Mouse (Mus musculus) ES-E14 (cell line): ENCODE measurements at regions not wholly inside any gene's neighbourhood (a gene's known extent, or its start where the extent isn't known, plus 50 kb on each side); places are given as distances from the start of the nearest gene placed in this dataset.

Experiments used
- DNase-seq: peaks from one replicate; pipeline ENCODE4 v3.0.0-alpha.2; 2013; ENCODE audit warnings: low read depth, low spot score
- H3K27ac ChIP-seq: 2 replicates; pipeline ENCODE4 v1.5.1; 2012; ENCODE audit warnings: low read depth, mild to moderate bottlenecking, low read length, moderate library complexity, mixed read lengths; ENCODE audit not compliant: poor library complexity, insufficient read depth, severe bottlenecking
- H3K36me3 ChIP-seq: 2 replicates; pipeline ENCODE4 v1.6.1; 2012; ENCODE audit warnings: mild to moderate bottlenecking, low read length, moderate library complexity, mixed read lengths; ENCODE audit not compliant: control insufficient read depth, poor library complexity, insufficient read depth, severe bottlenecking
- H3K4me1 ChIP-seq, 2 experiments: fragments of 150-350 bp in 1 of 2; sonication (generic) in 1 of 2; 2 replicates each; pipeline ENCODE4 v1.6.1; 2012; ENCODE audit warnings: low read length in 2 of 2, mild to moderate bottlenecking in 1 of 2, mixed read lengths in 1 of 2; ENCODE audit not compliant: control insufficient read depth in 2 of 2, insufficient read depth in 2 of 2, poor library complexity in 1 of 2
- H3K4me3 ChIP-seq, 2 experiments: fragments of 150-350 bp in 1 of 2; sonication (generic) in 1 of 2; 2 replicates each; pipeline ENCODE4 v1.5.1; 2012; ENCODE audit warnings: low read length in 2 of 2, low read depth in 1 of 2, mild to moderate bottlenecking in 1 of 2, mixed read lengths in 1 of 2; ENCODE audit not compliant: insufficient read depth in 1 of 2, poor library complexity in 1 of 2, severe bottlenecking in 1 of 2
- H3K9ac ChIP-seq: 2 replicates; pipeline ENCODE4 v1.6.1; 2012; ENCODE audit warnings: low read depth, mild to moderate bottlenecking, low read length, mixed read lengths; ENCODE audit not compliant: poor library complexity, insufficient read depth, severe bottlenecking
- H3K9me3 ChIP-seq: fragments of 150-350 bp; sonication (generic); 2 replicates; pipeline ENCODE4 v1.6.1; 2012; ENCODE audit warnings: low read depth, mild to moderate bottlenecking, low read length; ENCODE audit not compliant: control insufficient read depth, insufficient read depth
- CHD2 ChIP-seq: IDR thresholded peaks from 2 replicates; pipeline ENCODE4 v1.6.1; 2014; ENCODE audit warnings: mild to moderate bottlenecking, low read depth, low read length, inconsistent platforms
- HCFC1 ChIP-seq: IDR thresholded peaks from 2 replicates; pipeline ENCODE4 v1.6.1; 2012; ENCODE audit warnings: low read length, inconsistent platforms, borderline replicate concordance; ENCODE audit not compliant: insufficient read depth
- MAFK ChIP-seq: IDR thresholded peaks from 2 replicates; pipeline ENCODE4 v1.6.1; 2014; ENCODE audit warnings: mild to moderate bottlenecking, low read depth, low read length, inconsistent platforms; ENCODE audit not compliant: insufficient read depth
- ZC3H11A ChIP-seq: IDR thresholded peaks from 2 replicates; pipeline ENCODE4 v1.6.1; 2012; ENCODE audit warnings: low read depth, mild to moderate bottlenecking, inconsistent platforms, low read length, borderline replicate concordance
- ZNF384 ChIP-seq: IDR thresholded peaks from 2 replicates; pipeline ENCODE4 v1.6.1; 2012; ENCODE audit warnings: low read depth, low read length, inconsistent platforms
- in situ Hi-C, 2 experiments: fragments of 600-800 bp; cut with MboI; formaldehyde crosslinking; loops; one replicate each; pipeline ENCODE4 v1.15.1; 2025; ENCODE audit warnings: low sequenced_read_pairs in 2 of 2, inconsistent platforms in 1 of 2; ENCODE audit not compliant: unreplicated experiment in 2 of 2

- DNase-seq: no peak
- Histone ChIP-seq H3K4me1 (0 out of 4 replicates have a peak, but pooled peaks cover 0 to 1% of the 10 kb centered on the region in 2 experiments), H3K9ac (no peak overlapping the region), H3K9me3 (no peaks in the 10 kb centered on the region), H3K4me3 (no peak overlapping the region), H3K36me3 (no peaks in the 10 kb centered on the region), H3K27ac (no peak overlapping the region)
- peak; percentile 87 for TF ChIP-seq MAFK
- TF ChIP-seq HCFC1: no peak
- TF ChIP-seq ZNF384: no peak
- no peak for TF ChIP-seq ZC3H11A
- no peak for TF ChIP-seq CHD2
- in situ Hi-C loops: no loop called here
Measured at GRCm38 (mm10) chr17:80808069-80808468, 79.8 kb upstream of the Map4k3 start.

DNA sequence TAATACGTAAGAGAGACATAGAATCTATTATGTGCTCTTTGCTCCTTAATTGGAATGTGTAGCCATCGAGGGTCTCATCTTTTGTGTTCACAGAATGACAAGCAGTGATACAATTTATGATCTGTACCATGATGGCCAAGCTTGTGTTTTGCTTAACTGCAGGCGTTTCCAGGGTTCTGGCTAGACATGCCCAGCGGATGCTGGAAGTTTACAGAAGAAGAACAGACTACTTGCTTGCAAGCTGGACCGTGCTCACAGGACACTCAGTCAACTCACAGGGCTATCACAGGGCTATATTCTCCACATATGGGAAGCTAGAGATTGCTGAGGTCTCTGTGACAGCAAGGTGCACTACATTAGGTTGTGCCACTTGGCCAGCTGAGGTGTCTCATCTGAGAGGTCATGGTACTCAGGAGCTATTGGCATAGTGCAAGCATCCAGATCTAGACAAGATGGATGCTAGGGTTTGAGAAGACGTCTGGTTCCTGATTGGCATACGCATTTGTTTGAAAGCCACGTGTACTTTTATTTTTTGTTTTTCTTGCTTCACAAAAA is 75.2 kb upstream of the Map4k3 start:
- Histone ChIP-seq H3K36me3 (no peaks in the 10 kb centered on the region), H3K27ac (no peak overlapping the region), H3K4me1 (peaks cover 1 to 21% of the 10 kb centered on the region in 2 experiments), H3K9me3 (no peaks in the 10 kb centered on the region), H3K9ac (no peak overlapping the region), H3K4me3 (no peak overlapping the region)
- no peak for DNase-seq
- TF ChIP-seq MAFK: no peak
- TF ChIP-seq ZNF384: no peak
- no peak for TF ChIP-seq HCFC1
- TF ChIP-seq CHD2: no peak
- no peak for TF ChIP-seq ZC3H11A
- in situ Hi-C loops: no loop called here

GRCm38 (mm10) chr17:80802622-80803021 is 74.3 kb upstream of the Map4k3 start:
- in situ Hi-C loops: no loop called here
- no peaks in the 10 kb centered on the region for H3K9me3 ChIP-seq
- H3K9ac ChIP-seq: no peak overlapping the region; the same call in 1 of the 2 replicates
- no peak for TF ChIP-seq ZC3H11A
- TF ChIP-seq HCFC1: no peak
- no peak for TF ChIP-seq CHD2
- TF ChIP-seq MAFK: no peak
- TF ChIP-seq ZNF384: no peak
- H3K4me3 ChIP-seq: no peak overlapping the region
- peaks cover 1 to 21% of the 10 kb centered on the region in 2 experiments for H3K4me1 ChIP-seq
- DNase-seq: no peak
- peak overlapping the region; percentile 97; the same call in 1 of the 2 replicates for H3K27ac ChIP-seq
- no peaks in the 10 kb centered on the region for H3K36me3 ChIP-seq

- in situ Hi-C loops: no loop called here
- Histone ChIP-seq H3K4me3 (no peak overlapping the region), H3K9me3 (no peaks in the 10 kb centered on the region), H3K36me3 (no peaks in the 10 kb centered on the region), H3K4me1 (peaks cover 1 to 21% of the 10 kb centered on the region in 2 experiments), H3K27ac (peak overlapping the region; percentile 97), H3K9ac (peak overlapping the region; percentile 61)
- DNase-seq: no peak
- TF ChIP-seq MAFK (no peak), ZC3H11A (no peak), HCFC1 (no peak), ZNF384 (no peak), CHD2 (no peak; the same call in 1 of the 2 replicates)
Measured at GRCm38 (mm10) chr17:80801991-80802390, 73.7 kb upstream of the Map4k3 start.
